13 mouse cellular contexts compared by ENCODE assay signal in genomic region chr11:98597991-98598390, GRCm38 (mm10). TPM values are rescaled to one million over a fixed set of nuclear protein-coding genes. Genes with fewer than 3 reads are reported as not detected.
DNase-seq lines count a peak whose midpoint lies in the region; ATAC-seq and TF ChIP-seq lines count a peak whose summit lies in the region.
"Had no signal": no experiment of that assay in that cellular context is flagged by ENCODE, and none has a peak within 500 bp of the region (broad histone marks: within the 10 kb centered on the region; RNA-seq: fewer than 3 reads in every experiment).

Gene Lrrc3c (plus strand): TSS chr11:98598291.

- H3K36me3 ChIP-seq in heart, embryonic 15.5 days, result no peaks in the 10 kb centered on the region
- H3K36me3 ChIP-seq in forebrain, embryonic 12.5 days (replicated peaks), result no peaks in the 10 kb centered on the region
- H3K36me3 ChIP-seq in stomach, postnatal 0 days (ENCODE audit: control insufficient read depth, insufficient read depth, low read length), result no peaks in the 10 kb centered on the region
- H3K36me3 ChIP-seq: neural tube, embryonic 13.5 days had no signal

- H3K4me1 ChIP-seq in heart, embryonic 15.5 days (replicated peaks), result peaks cover 30% of the 10 kb centered on the region
- peaks cover 8% of the 10 kb centered on the region for H3K4me1 ChIP-seq in forebrain, embryonic 12.5 days
- peaks cover 6% of the 10 kb centered on the region; the same call in 1 of the 2 replicates for H3K4me1 ChIP-seq in stomach, postnatal 0 days (replicated peaks; ENCODE audit: control insufficient read depth, insufficient read depth)

- 82% methylated on average over 8 of the region's 8 CpGs for WGBS in heart, embryonic 15.5 days
- WGBS in forebrain, embryonic 12.5 days, result 91% methylated on average over 8 of the region's 8 CpGs
- 69% methylated on average over 8 of the region's 8 CpGs for WGBS in stomach, postnatal 0 days

- TF ChIP-seq CTCF in stomach, postnatal 0 days (IDR thresholded peaks at IDR 0.05; ENCODE audit: low read depth), result no peak
- no peak for TF ChIP-seq CTCF in left cerebral cortex, adult 2 months (IDR thresholded peaks at IDR 0.05)

- H3K9me3 ChIP-seq in heart, embryonic 15.5 days (replicated peaks), result no peaks in the 10 kb centered on the region
- H3K9me3 ChIP-seq in forebrain, embryonic 12.5 days, result no peaks in the 10 kb centered on the region
- no peaks in the 10 kb centered on the region for H3K9me3 ChIP-seq in stomach, postnatal 0 days (ENCODE audit: control insufficient read depth, low read length)
- H3K9me3 ChIP-seq: neural tube, embryonic 13.5 days had no signal

- H3K4me3 ChIP-seq in heart, embryonic 15.5 days, result no peak within 1 kb of the TSS
- no peak within 1 kb of the TSS for H3K4me3 ChIP-seq in forebrain, embryonic 12.5 days (replicated peaks)
- no peak within 1 kb of the TSS for H3K4me3 ChIP-seq in stomach, postnatal 0 days (ENCODE audit: low read depth, low read length)
- no peak within 1 kb of the TSS for H3K4me3 ChIP-seq in left cerebral cortex, adult 2 months
- H3K4me3 ChIP-seq: neural tube, embryonic 13.5 days had no signal

- no peak for TF ChIP-seq EP300 in stomach, postnatal 0 days (optimal IDR thresholded peaks at IDR 0.05)

- H3K27ac ChIP-seq in heart, embryonic 15.5 days, result no peak within 1 kb of the TSS
- no peak within 1 kb of the TSS for H3K27ac ChIP-seq in forebrain, embryonic 12.5 days
- H3K27ac ChIP-seq in stomach, postnatal 0 days (replicated peaks), result no peak within 1 kb of the TSS
- no peak within 1 kb of the TSS for H3K27ac ChIP-seq in left cerebral cortex, adult 2 months
- H3K27ac ChIP-seq: neural tube, embryonic 13.5 days had no signal

- no peak within 1 kb of the TSS for H3K9ac ChIP-seq in heart, embryonic 15.5 days
- peak within 1 kb of the TSS; percentile 25; the same call in 1 of the 2 replicates for H3K9ac ChIP-seq in forebrain, embryonic 12.5 days
- H3K9ac ChIP-seq in stomach, postnatal 0 days (ENCODE audit: low read length), result no peak within 1 kb of the TSS
- H3K9ac ChIP-seq: neural tube, embryonic 13.5 days had no signal

- ATAC-seq in heart, embryonic 15.5 days (replicated peaks; ENCODE audit: insufficient number of reproducible peaks, insufficient read depth, low FRiP score, low read depth), result no peak
- no peak for ATAC-seq in forebrain, embryonic 12.5 days (ENCODE audit: low FRiP score)
- ATAC-seq in stomach, postnatal 0 days (ENCODE audit: low FRiP score, low TSS enrichment), result no peak

- peak within 1 kb of the TSS; percentile 27 for H3K4me2 ChIP-seq in heart, embryonic 15.5 days
- no peak within 1 kb of the TSS for H3K4me2 ChIP-seq in forebrain, embryonic 12.5 days
- peak within 1 kb of the TSS; percentile 11; the same call in 1 of the 2 replicates for H3K4me2 ChIP-seq in stomach, postnatal 0 days (replicated peaks; ENCODE audit: low read depth)
- H3K4me2 ChIP-seq: neural tube, embryonic 13.5 days had no signal

- no peak for DNase-seq in heart, adult 8-10 months (ENCODE audit: low spot score)
- peak; percentile 25 for DNase-seq in lung, postnatal 36 days
- no peak for DNase-seq in lung, postnatal 14 days
- no peak for DNase-seq in stomach, postnatal 0 days (ENCODE audit: low spot score)
- no peak for DNase-seq in left cerebral cortex, adult 2 months (ENCODE audit: extremely low spot score in 1 of 2, low spot score in 2 of 2)

- intact Hi-C loops in left cerebral cortex, adult 2 months (cut with DNase I), result no loop called here

- peaks cover 20% of the 10 kb centered on the region for H3K27me3 ChIP-seq in heart, embryonic 15.5 days
- peaks cover 34% of the 10 kb centered on the region for H3K27me3 ChIP-seq in forebrain, embryonic 12.5 days
- no peaks in the 10 kb centered on the region; the same call in 1 of the 2 replicates for H3K27me3 ChIP-seq in stomach, postnatal 0 days (ENCODE audit: control insufficient read depth, insufficient read depth, low read length)

RNA-seq across cellular contexts. Expression of gene Lrrc3c, which starts in this region (rescaled TPM):
- not detected in 2 replicates for polyA plus RNA-seq in heart, embryonic 15.5 days (2015; fragmentation: Nextera tagmentation; extraction: Ambion mirVana)
- total RNA-seq in heart, adult 8-10 months (2022), result not detected
- not detected in 2 replicates for polyA plus RNA-seq in forebrain, embryonic 12.5 days (2016; fragmentation: Nextera tagmentation; extraction: Ambion mirVana)
- not detected in 2 replicates for polyA plus RNA-seq in stomach, postnatal 0 days (2015; fragmentation: Nextera tagmentation; extraction: Ambion mirVana)
- total RNA-seq in left cerebral cortex, adult 2 months (2021), result not detected
- total RNA-seq: adrenal gland, postnatal 25 days; gastrocnemius, postnatal 4 days; left cerebral cortex, postnatal 4 days had no signal
- polyA plus RNA-seq: kidney, embryonic 14.5 days; midbrain, embryonic 14.5 days; neural tube, embryonic 13.5 days had no signal
